Comparison of ENCODE assay signal across 24 mouse cellular contexts in genomic region chr2:173082706-173083105, GRCm38 (mm10). TPM values are rescaled to one million over a fixed set of nuclear protein-coding genes. Genes with fewer than 3 reads are reported as not detected.
DNase-seq lines count a peak whose midpoint lies in the region; ATAC-seq and TF ChIP-seq lines count a peak whose summit lies in the region.
"Had no signal": no experiment of that assay in that cellular context is flagged by ENCODE, and none has a peak within 500 bp of the region (broad histone marks: within the 10 kb centered on the region; RNA-seq: fewer than 3 reads in every experiment).

No protein-coding gene starts in this region.

- no peak overlapping the region for H3K27ac ChIP-seq in liver, postnatal 0 days (ENCODE audit: low read depth)
- no peak overlapping the region for H3K27ac ChIP-seq in liver, embryonic 11.5 days (ENCODE audit: low read depth, low read length)
- H3K27ac ChIP-seq: forebrain, embryonic 13.5 days; limb, embryonic 12.5 days; liver, embryonic 14.5 days; neural tube, embryonic 12.5 days had no signal

- 78% methylated on average over 3 of the region's 3 CpGs for WGBS in liver, postnatal 0 days (ENCODE audit: insufficient replicate concordance)
- WGBS in liver, embryonic 11.5 days, result 76% methylated on average over 3 of the region's 3 CpGs

- DNase-seq in liver, postnatal 0 days, result peak; percentile 27
- no peak for DNase-seq in liver, embryonic 11.5 days (ENCODE audit: low spot score)
- DNase-seq in thymus, postnatal 36 days, result peak; percentile 71 to 83
- no peak for DNase-seq in lung, postnatal 36 days
- DNase-seq in layer of hippocampus, adult 9-11 months, result no peak
- DNase-seq: adrenal gland, adult 8-10 months; cerebellum, adult 11 months; cerebellum, postnatal 36 days; gastrocnemius, postnatal 36 days; kidney, adult 18-20 months; kidney, postnatal 25 days; right cerebral cortex, postnatal 14 days had no signal

- no peak for TF ChIP-seq CTCF in liver, postnatal 0 days (IDR thresholded peaks at IDR 0.05; ENCODE audit: low read depth)

- no peak overlapping the region for H3K9ac ChIP-seq in liver, postnatal 0 days (replicated peaks)
- H3K9ac ChIP-seq in liver, embryonic 11.5 days (ENCODE audit: low read depth, low read length), result no peak overlapping the region
- H3K9ac ChIP-seq: forebrain, embryonic 13.5 days; limb, embryonic 12.5 days; liver, embryonic 14.5 days; neural tube, embryonic 12.5 days had no signal

- no peaks in the 10 kb centered on the region for H3K27me3 ChIP-seq in liver, postnatal 0 days (ENCODE audit: insufficient read depth, low read length)
- H3K27me3 ChIP-seq in liver, embryonic 11.5 days (replicated peaks; ENCODE audit: control insufficient read depth, insufficient read depth, low read length), result no peaks in the 10 kb centered on the region; the same call in 1 of the 2 replicates
- H3K27me3 ChIP-seq: forebrain, embryonic 13.5 days; limb, embryonic 12.5 days had no signal

- H3K36me3 ChIP-seq in liver, postnatal 0 days (replicated peaks; ENCODE audit: insufficient read depth, low read length), result no peaks in the 10 kb centered on the region
- no peaks in the 10 kb centered on the region for H3K36me3 ChIP-seq in liver, embryonic 11.5 days (ENCODE audit: control insufficient read depth, insufficient read depth, low read length)
- H3K36me3 ChIP-seq: embryonic facial prominence, embryonic 10.5 days; G1E; limb, embryonic 12.5 days; neural tube, embryonic 12.5 days had no signal

- no peaks in the 10 kb centered on the region for H3K9me3 ChIP-seq in liver, postnatal 0 days (ENCODE audit: low read length)
- H3K9me3 ChIP-seq in liver, embryonic 11.5 days (ENCODE audit: control insufficient read depth, low read length), result no peaks in the 10 kb centered on the region
- H3K9me3 ChIP-seq: embryonic facial prominence, embryonic 10.5 days; forebrain, embryonic 13.5 days; G1E; limb, embryonic 12.5 days; neural tube, embryonic 12.5 days had no signal

- TF ChIP-seq EP300 in liver, postnatal 0 days (IDR thresholded peaks at IDR 0.05; ENCODE audit: low read depth), result no peak

- no peak overlapping the region for H3K4me3 ChIP-seq in liver, postnatal 0 days (ENCODE audit: low read depth, low read length)
- H3K4me3 ChIP-seq in liver, embryonic 11.5 days (ENCODE audit: low read depth, low read length), result no peak overlapping the region
- H3K4me3 ChIP-seq: forebrain, embryonic 13.5 days; limb, embryonic 12.5 days; neural tube, embryonic 12.5 days had no signal

- H3K4me1 ChIP-seq in liver, postnatal 0 days (ENCODE audit: insufficient read depth), result peaks cover 7% of the 10 kb centered on the region; the same call in 1 of the 2 replicates
- H3K4me1 ChIP-seq in liver, embryonic 11.5 days (replicated peaks; ENCODE audit: control insufficient read depth, insufficient read depth, low read length), result peaks cover 10% of the 10 kb centered on the region; the same call in 1 of the 2 replicates
- H3K4me1 ChIP-seq: forebrain, embryonic 13.5 days; neural tube, embryonic 12.5 days had no signal

- H3K4me2 ChIP-seq in liver, postnatal 0 days (ENCODE audit: low read depth, low read length), result no peak overlapping the region
- no peak overlapping the region for H3K4me2 ChIP-seq in liver, embryonic 11.5 days
- H3K4me2 ChIP-seq: forebrain, embryonic 13.5 days; neural tube, embryonic 12.5 days had no signal

- no peak for ATAC-seq in liver, postnatal 0 days
- ATAC-seq in liver, embryonic 11.5 days (replicated peaks; ENCODE audit: low FRiP score), result no peak
- peak; percentile 23 for ATAC-seq in CD4-positive, CD25-positive, alpha-beta regulatory T cell, adult 4 months
- ATAC-seq in megakaryocyte, adult 5-6 weeks (ENCODE audit: poor library complexity, severe bottlenecking), result peak; percentile 58
- ATAC-seq: forebrain, embryonic 13.5 days had no signal

RNA-seq across cellular contexts. Expression of gene Ctcfl, which starts 36.6 kb away (rescaled TPM):
- 0.21 and 0.25 TPM in 2 replicates for polyA plus RNA-seq in liver, postnatal 0 days (2015; fragmentation: Nextera tagmentation; extraction: Ambion mirVana)
- polyA plus RNA-seq in liver, embryonic 11.5 days (2014; fragmentation: Nextera tagmentation; extraction: Ambion mirVana), result 0.07 TPM in 1 of 2 replicates, not detected in the other
- polyA plus RNA-seq in CD4-positive, CD25-positive, alpha-beta regulatory T cell, adult 4 months (2017; shearing (Covaris generic)), result not detected
- total RNA-seq in megakaryocyte, adult 5-6 weeks (2015), result 0.11 TPM in 1 of 2 replicates, not detected in the other
- total RNA-seq in megakaryocyte, adult 5-6 weeks (2017), result not detected in 2 replicates
- total RNA-seq: G1E; megakaryocyte-erythroid progenitor cell, adult 5-6 weeks; midbrain, postnatal 0 days had no signal
- polyA plus RNA-seq: brain, embryonic 14.5 days; G1E; lung, postnatal 0 days; midbrain, postnatal 0 days had no signal

Comparison
In these comparisons a context has a peak if more than half of its experiments do, and no peak if none do; other contexts are left out.
1. DNase-seq: peak in liver, postnatal 0 days (single experiment) and thymus, postnatal 36 days (2 of 2); none in liver, embryonic 11.5 days (single experiment), lung, postnatal 36 days (single experiment) and layer of hippocampus, adult 9-11 months (single experiment).
2. ATAC-seq: peak in CD4-positive, CD25-positive, alpha-beta regulatory T cell, adult 4 months (single experiment) and megakaryocyte, adult 5-6 weeks (single experiment); none in liver, postnatal 0 days (single experiment) and liver, embryonic 11.5 days (single experiment).